Mouse (Mus musculus): ENCODE measurements around the gene Pigg. TPM values are rescaled to one million over a fixed set of nuclear protein-coding genes. Genes with fewer than 3 reads are reported as not detected.
"Not testable (repeated sequence)": the region's sequence is repeated elsewhere in the genome, so short reads cannot be mapped to it uniquely, and the experiment has no call there.

Gene Pigg
- total and polyA plus RNA-seq, 3 experiments: 6.7 to 11.2 TPM; not detected in 1

- TF ChIP-seq ZC3H11A (IDR thresholded peaks at IDR 0.05; ENCODE audit: low read depth, low read length): peak; percentile 32; the same call in 1 of the 2 replicates
- TF ChIP-seq MYB (IDR thresholded peaks at IDR 0.05; ENCODE audit: low read depth, low read length): no peak; the same call in 1 of the 2 replicates
- TF ChIP-seq RCOR1 (IDR thresholded peaks at IDR 0.05; ENCODE audit: low read depth, low read length): peak; percentile 62
- TF ChIP-seq SIN3A (IDR thresholded peaks at IDR 0.05; ENCODE audit: low read length): peak; percentile 57; the same call in 1 of the 2 replicates
- TF ChIP-seq NRF1 (IDR thresholded peaks at IDR 0.05; ENCODE audit: insufficient read depth, low read depth, low read length, poor library complexity, severe bottlenecking): no peak
- peak; percentile 57 for TF ChIP-seq TBP (IDR thresholded peaks at IDR 0.05; ENCODE audit: low read depth, low read length)
- peak; percentile 80 for TF ChIP-seq TCF12 (IDR thresholded peaks at IDR 0.05; ENCODE audit: low read depth, low read length)
- TF ChIP-seq ELF1 (IDR thresholded peaks at IDR 0.05; ENCODE audit: low read depth, low read length): 0 out of 2 replicates have a peak, but pooled peaks have one; percentile 42
- TF ChIP-seq POLR2A (IDR thresholded peaks at IDR 0.05; ENCODE audit: control insufficient read depth in 1 of 2, insufficient read depth in 1 of 2, low read depth in 1 of 2, low read length in 2 of 2, poor library complexity in 1 of 2): no peak
- no peak for TF ChIP-seq POLR2AphosphoS5 (IDR thresholded peaks at IDR 0.05; ENCODE audit: borderline replicate concordance, low read depth, low read length)
- TF ChIP-seq GATA1 (IDR thresholded peaks at IDR 0.05; ENCODE audit: low read depth, low read length): peak; percentile 51
- peak; percentile 45; the same call in 1 of the 2 replicates for TF ChIP-seq MAZ (IDR thresholded peaks at IDR 0.05; ENCODE audit: low read depth, low read length)
- TF ChIP-seq EP300 (IDR thresholded peaks at IDR 0.05; ENCODE audit: low read depth in 1 of 2, low read length in 2 of 2): peak; percentile 63 to 72; a peak in 3 of 4 replicates
- TF ChIP-seq ETS1 (IDR thresholded peaks at IDR 0.05; ENCODE audit: low read depth, low read length): peak; percentile 51; the same call in 1 of the 2 replicates
- TF ChIP-seq MXI1 (IDR thresholded peaks at IDR 0.05; ENCODE audit: low read depth, low read length): peak; percentile 64; the same call in 1 of the 2 replicates
- TF ChIP-seq SMC3 (IDR thresholded peaks at IDR 0.05; ENCODE audit: low read depth, low read length): 0 out of 2 replicates have a peak, but pooled peaks have one; percentile 18
- peak; percentile 85 for TF ChIP-seq TAL1 (IDR thresholded peaks at IDR 0.05; ENCODE audit: low read length)
- Histone ChIP-seq H3K4me3 (ENCODE audit: control insufficient read depth in 1 of 2, insufficient read depth in 1 of 2, low read depth in 2 of 2, low read length in 2 of 2) (peak overlapping the region; percentile 41 to 48), H3K36me3 (ENCODE audit: control insufficient read depth in 1 of 2, insufficient read depth in 2 of 2, low read length in 2 of 2) (peaks cover 0 to 13% of the 10 kb centered on the region in 2 experiments; a peak in 2 of 4 replicates), H3K9ac (ENCODE audit: control insufficient read depth, low read depth, low read length, poor library complexity, severe bottlenecking) (peak overlapping the region; percentile 32), H3K27me3 (ENCODE audit: control insufficient read depth in 1 of 2, insufficient read depth in 2 of 2, low read length in 2 of 2) (no peaks in the 10 kb centered on the region), H3K79me2 (ENCODE audit: control insufficient read depth, insufficient read depth, low read length, poor library complexity) (no peaks in the 10 kb centered on the region), H3K9me3 (replicated peaks; ENCODE audit: insufficient read depth, low read length) (no peaks in the 10 kb centered on the region), H3K27ac (ENCODE audit: control insufficient read depth, low read depth, low read length) (peak overlapping the region; percentile 32), H3K4me1 (ENCODE audit: control insufficient read depth in 1 of 2, insufficient read depth in 2 of 2, low read length in 2 of 2) (peaks cover 4 to 13% of the 10 kb centered on the region in 2 experiments)
- DNase-seq (ENCODE audit: low read depth, low spot score): peak; percentile 90
Measured at GRCm38 (mm10) chr5:108262722-108263121, 49.7 kb upstream of the Pigg start.

GRCm38 (mm10) chr5:108263785-108264184 is 48.6 kb upstream of the Pigg start:
- H3K4me1 ChIP-seq (ENCODE audit: control insufficient read depth in 1 of 2, insufficient read depth in 2 of 2, low read length in 2 of 2): peaks cover 6 to 13% of the 10 kb centered on the region in 2 experiments
- not testable (repeated sequence) for H3K4me3 ChIP-seq (ENCODE audit: control insufficient read depth in 1 of 2, insufficient read depth in 1 of 2, low read depth in 2 of 2, low read length in 2 of 2); H3K9me3 ChIP-seq (replicated peaks; ENCODE audit: insufficient read depth, low read length); H3K9ac ChIP-seq (ENCODE audit: control insufficient read depth, low read depth, low read length, poor library complexity, severe bottlenecking); H3K27ac ChIP-seq (ENCODE audit: control insufficient read depth, low read depth, low read length); H3K79me2 ChIP-seq (ENCODE audit: control insufficient read depth, insufficient read depth, low read length, poor library complexity); H3K27me3 ChIP-seq (ENCODE audit: control insufficient read depth in 1 of 2, insufficient read depth in 2 of 2, low read length in 2 of 2)
- TF ChIP-seq MAX (IDR thresholded peaks at IDR 0.05; ENCODE audit: low read length) (peak; percentile 63; the same call in 1 of the 2 replicates), TCF12 (IDR thresholded peaks at IDR 0.05; ENCODE audit: low read depth, low read length) (0 out of 2 replicates have a peak, but pooled peaks have one; percentile 31), BHLHE40 (IDR thresholded peaks at IDR 0.05; ENCODE audit: borderline replicate concordance, low read depth, low read length) (peak; percentile 87), TAL1 (IDR thresholded peaks at IDR 0.05; ENCODE audit: low read length) (peak; percentile 71), EP300 (IDR thresholded peaks at IDR 0.05; ENCODE audit: low read depth in 1 of 2, low read length in 2 of 2) (peak in 1 of 2 experiments; percentile 46; a peak in 2 of 4 replicates), USF1 (IDR thresholded peaks at IDR 0.05; ENCODE audit: low read depth, low read length) (peak; percentile 61)
- DNase-seq (ENCODE audit: low read depth, low spot score): peak; percentile 21
- H3K36me3 ChIP-seq (ENCODE audit: control insufficient read depth in 1 of 2, insufficient read depth in 2 of 2, low read length in 2 of 2): peaks cover 0 to 13% of the 10 kb centered on the region in 2 experiments; a peak in 2 of 4 replicates

All from MEL (cell line).